Mouse (Mus musculus) liver, embryonic 14.5 days (tissue): ENCODE data around the gene Ptafr. TPM values are rescaled to one million over a fixed set of nuclear protein-coding genes. Genes with fewer than 3 reads are reported as not detected.
A peak's percentile ranks its signal among the peaks of the same experiment; 100 is the strongest.

Source experiments
- ATAC-seq: fragments of 200-750 bp; cut with Nextera tagmentation; 2 replicates; pipeline ENCODE4 v1.8.0; 2017; ENCODE audit warnings: moderate number of reproducible peaks, mild to moderate bottlenecking, moderate library complexity; ENCODE audit not compliant: insufficient read depth
- DNase-seq, 3 experiments: peaks; one replicate each; pipeline ENCODE4 v3.0.0-alpha.2; 2012 to 2013; ENCODE audit warnings: low read depth in 3 of 3, low spot score in 3 of 3
- H3K27ac ChIP-seq: fragments of 300-500 bp; sonication (generic); 2 replicates; pipeline ENCODE4 v1.5.1; 2014; ENCODE audit warnings: moderate library complexity, mild to moderate bottlenecking, control low read depth, inconsistent platforms
- H3K27me3 ChIP-seq: fragments of 300-500 bp; sonication (generic); 2 replicates; pipeline ENCODE4 v1.6.1; 2014; ENCODE audit warnings: mild to moderate bottlenecking, low read length, moderate library complexity; ENCODE audit not compliant: control insufficient read depth, insufficient read depth
- H3K36me3 ChIP-seq: fragments of 300-500 bp; sonication (generic); replicated peaks from 2 replicates; pipeline ENCODE4 v1.6.1; 2014; ENCODE audit warnings: low read depth; ENCODE audit not compliant: control insufficient read depth, insufficient read depth
- H3K4me1 ChIP-seq, 2 experiments: fragments of 200-500 bp in 1 of 2; fragments of 300-500 bp in 1 of 2; sonication (generic) in 1 of 2; replicated peaks; 2 replicates each; pipeline ENCODE4 v1.6.1; 2012 to 2014; ENCODE audit warnings: antibody characterized with exemption in 1 of 2, inconsistent platforms in 1 of 2, low read length in 1 of 2; ENCODE audit not compliant: control insufficient read depth in 2 of 2, insufficient read depth in 2 of 2
- H3K4me2 ChIP-seq: fragments of 300-500 bp; sonication (generic); 2 replicates; pipeline ENCODE4 v1.6.1; 2014; ENCODE audit warnings: low read depth, mild to moderate bottlenecking, control low read depth, moderate library complexity
- H3K4me3 ChIP-seq, 2 experiments: fragments of 200-500 bp in 1 of 2; fragments of 300-500 bp in 1 of 2; sonication (generic) in 1 of 2; 2 replicates each; pipeline ENCODE4 v1.5.1; 2012 to 2014; ENCODE audit warnings: low read depth in 2 of 2, low read length in 2 of 2, mild to moderate bottlenecking in 2 of 2, control low read depth in 1 of 2, inconsistent platforms in 1 of 2, moderate library complexity in 1 of 2; ENCODE audit not compliant: insufficient read depth in 1 of 2
- H3K9ac ChIP-seq: fragments of 300-500 bp; sonication (generic); replicated peaks from 2 replicates; pipeline ENCODE4 v1.6.1; 2014; ENCODE audit warnings: mild to moderate bottlenecking, control low read depth, moderate library complexity
- H3K9me3 ChIP-seq: fragments of 300-500 bp; sonication (generic); 2 replicates; pipeline ENCODE4 v1.6.1; 2016; ENCODE audit warnings: low read length, mixed read lengths; ENCODE audit not compliant: control insufficient read depth
- CTCF ChIP-seq: IDR thresholded peaks from 2 replicates; pipeline ENCODE4 v1.5.1; 2016; ENCODE audit warnings: antibody characterized with exemption, low read depth, control low read depth
- EP300 ChIP-seq: IDR thresholded peaks from 2 replicates; pipeline ENCODE4 v1.6.1; 2016; ENCODE audit warnings: antibody characterized with exemption, low read depth
- WGBS: fragments of 180-500 bp; shearing (Covaris S2); extraction: QIAGEN DNeasy Blood & Tissue Kit; methylation state at CpG from one replicate; pipeline ENCODE4 v1.1.7; 2014; ENCODE audit not compliant: insufficient replicate concordance; 5-methylcytosine and 5-hydroxymethylcytosine counted together
- polyA plus RNA-seq, 2 experiments: library from polyadenylated mRNA; depleted of rRNA in 1 of 2; stranded (reverse) in 1 of 2; unstranded in 1 of 2; fragments of >200 nt; fragmentation: Nextera tagmentation in 1 of 2; extraction: Ambion mirVana in 1 of 2; gene quantifications; 2 replicates each; pipeline versions ENCODE4 v1.2.1 to v1.2.3; 2012 to 2014

Gene Ptafr
- polyA plus RNA-seq, 2 experiments = 0.25 to 0.61 TPM

DNA sequence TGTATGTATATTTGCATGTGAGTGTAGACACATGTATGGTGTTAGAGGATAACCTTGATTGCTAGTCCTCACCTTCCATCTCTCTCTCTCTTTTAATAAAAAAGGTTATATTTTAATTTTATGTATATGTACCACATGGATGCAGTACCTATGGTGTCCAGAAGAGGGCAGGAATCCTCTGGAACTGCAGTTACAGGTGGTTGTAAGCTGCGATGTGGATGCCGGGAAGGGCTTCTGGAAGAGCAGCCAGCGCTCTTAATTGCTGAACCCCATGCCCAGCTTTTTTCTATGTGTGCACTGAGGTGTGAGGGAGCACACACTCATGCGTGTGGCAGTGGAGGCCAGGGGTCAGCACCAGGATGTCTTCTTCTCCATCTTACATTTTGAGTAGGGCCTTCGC lies 5.2 kb downstream of the Ptafr start:
- H3K27ac ChIP-seq = no peak overlapping the region
- no peak overlapping the region for H3K4me3 ChIP-seq
- H3K36me3 ChIP-seq = no peaks in the 10 kb centered on the region
- no peak overlapping the region for H3K4me2 ChIP-seq
- TF ChIP-seq EP300 (no peak), CTCF (peak; percentile 74)
- H3K4me1 ChIP-seq = peaks cover 0 to 8% of the 10 kb centered on the region in 2 experiments; a peak in 1 of 4 replicates
- ATAC-seq (no peak), DNase-seq (no peak)
- WGBS = 90% methylated on average over 5 of the region's 5 CpGs
- no peaks in the 10 kb centered on the region for H3K9me3 ChIP-seq
- no peaks in the 10 kb centered on the region for H3K27me3 ChIP-seq
- H3K9ac ChIP-seq = no peak overlapping the region

DNA sequence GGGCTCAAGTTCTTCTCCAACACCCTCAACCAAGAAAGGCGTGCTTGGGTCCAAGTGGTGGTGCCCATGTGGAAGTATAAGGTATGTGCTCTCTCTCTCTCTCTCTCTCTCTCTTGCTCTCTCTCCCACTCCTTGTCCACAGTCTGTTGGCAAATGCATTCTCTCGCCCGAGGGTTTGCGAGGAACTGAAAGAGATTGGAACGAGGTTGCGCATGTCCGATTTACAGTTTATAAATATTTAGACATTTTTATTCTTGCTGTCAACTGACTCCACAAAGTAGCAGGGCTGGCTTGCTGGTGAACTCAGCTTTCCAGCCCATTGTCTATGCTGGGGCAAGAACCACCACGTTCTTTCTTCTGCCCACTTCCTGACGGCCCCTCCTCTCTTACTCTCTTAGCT lies 7.3 kb downstream of the Ptafr start:
- H3K27me3 ChIP-seq = no peaks in the 10 kb centered on the region
- no peak overlapping the region for H3K4me3 ChIP-seq
- ATAC-seq = no peak
- H3K4me2 ChIP-seq = no peak overlapping the region
- no peaks in the 10 kb centered on the region for H3K36me3 ChIP-seq
- peaks cover 0 to 7% of the 10 kb centered on the region in 2 experiments; a peak in 1 of 4 replicates for H3K4me1 ChIP-seq
- no peaks in the 10 kb centered on the region for H3K9me3 ChIP-seq
- H3K9ac ChIP-seq = no peak overlapping the region
- WGBS = 73% methylated on average over 9 of the region's 9 CpGs
- H3K27ac ChIP-seq = no peak overlapping the region
- DNase-seq = no peak
- TF ChIP-seq CTCF = no peak
- TF ChIP-seq EP300 = no peak

DNA sequence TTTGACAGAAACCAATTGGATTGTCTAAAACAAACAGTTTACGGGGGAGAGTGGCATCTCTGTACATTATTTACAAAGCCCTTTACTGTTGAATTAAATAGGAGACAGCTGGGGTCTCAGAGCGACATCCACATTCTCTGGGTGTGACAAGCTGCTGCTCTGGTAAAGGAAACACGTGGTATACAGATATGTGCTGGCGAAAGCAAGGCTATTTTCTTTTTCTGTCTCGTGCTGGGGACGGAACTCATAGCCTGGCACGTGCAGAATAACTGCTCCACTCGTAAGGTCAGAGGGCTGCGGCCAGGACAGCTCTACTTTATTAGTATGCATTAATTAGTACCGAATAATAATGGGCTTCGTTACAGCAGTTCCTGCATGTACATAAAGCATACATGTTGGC lies 9.5 kb downstream of the Ptafr start:
- no peak for TF ChIP-seq EP300
- no peak for TF ChIP-seq CTCF
- Histone ChIP-seq H3K4me2 (no peak overlapping the region), H3K9ac (no peak overlapping the region), H3K4me3 (no peak overlapping the region), H3K27ac (no peak overlapping the region), H3K9me3 (no peaks in the 10 kb centered on the region), H3K4me1 (0 out of 4 replicates have a peak, but pooled peaks cover 0 to 4% of the 10 kb centered on the region in 2 experiments), H3K36me3 (no peaks in the 10 kb centered on the region), H3K27me3 (no peaks in the 10 kb centered on the region)
- ATAC-seq = peak; percentile 23; the same call in 1 of the 2 replicates
- DNase-seq = no peak
- 27% methylated on average over 11 of the region's 11 CpGs for WGBS

DNA sequence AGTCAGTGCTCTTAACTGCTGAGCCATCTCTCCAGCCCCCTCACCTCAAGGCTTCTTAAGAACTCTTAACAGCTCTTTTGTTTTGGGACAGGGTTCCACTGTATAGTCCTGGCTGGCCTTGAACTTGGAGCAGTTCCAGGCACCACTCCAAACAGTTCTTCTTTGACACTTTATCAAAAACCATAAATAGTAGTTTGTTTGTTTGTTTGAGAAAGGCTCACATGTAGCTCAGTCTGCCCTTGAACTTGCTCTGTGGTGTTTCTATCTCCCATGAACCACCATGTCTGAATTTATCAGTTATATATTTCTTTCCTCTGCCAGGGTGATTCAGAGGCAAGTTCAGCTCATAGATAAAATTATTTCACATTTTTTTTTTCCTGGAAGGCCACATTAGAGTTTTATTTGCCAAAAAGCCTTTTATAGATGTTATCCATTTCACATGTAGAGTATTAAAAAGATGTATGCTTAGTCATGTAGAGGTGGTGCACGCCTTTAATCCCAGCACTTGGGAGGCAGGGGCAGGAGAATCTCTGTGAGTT lies 11.0 kb downstream of the Ptafr start:
- Histone ChIP-seq H3K9me3 (no peaks in the 10 kb centered on the region), H3K36me3 (no peaks in the 10 kb centered on the region), H3K9ac (no peak overlapping the region), H3K27ac (no peak overlapping the region), H3K27me3 (no peaks in the 10 kb centered on the region), H3K4me3 (no peak overlapping the region), H3K4me2 (no peak overlapping the region), H3K4me1 (0 out of 4 replicates have a peak, but pooled peaks cover 0 to 4% of the 10 kb centered on the region in 2 experiments)
- WGBS = 56% methylated on average over 1 of the region's 1 CpGs
- DNase-seq (no peak), ATAC-seq (no peak)
- no peak for TF ChIP-seq CTCF
- no peak for TF ChIP-seq EP300

DNA sequence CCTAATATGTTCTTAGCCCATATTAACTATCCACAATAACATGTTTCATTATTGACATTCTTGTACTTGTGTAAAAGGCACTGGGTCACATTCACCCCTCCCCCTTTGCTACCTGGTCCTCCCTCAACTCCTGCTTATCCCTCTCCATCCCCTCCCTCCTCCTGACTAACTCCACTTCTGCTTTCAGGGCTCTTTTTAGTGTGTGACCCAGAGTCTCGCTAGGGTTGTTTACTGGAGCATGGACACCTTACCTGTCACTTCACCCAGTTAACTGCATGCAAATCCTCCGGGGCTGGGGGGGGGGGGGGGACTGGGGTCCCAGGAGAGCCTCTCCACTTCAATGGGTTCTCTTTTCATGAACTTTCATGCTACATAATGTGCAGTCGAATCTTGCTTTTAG lies 19.9 kb downstream of the Ptafr start:
- no peaks in the 10 kb centered on the region for H3K9me3 ChIP-seq
- no peak overlapping the region for H3K4me2 ChIP-seq
- H3K9ac ChIP-seq = no peak overlapping the region
- 47% methylated on average over 3 of the region's 3 CpGs for WGBS
- H3K4me1 ChIP-seq = no peaks in the 10 kb centered on the region
- no peak for DNase-seq
- TF ChIP-seq EP300 (no peak), CTCF (no peak)
- no peak for ATAC-seq
- no peaks in the 10 kb centered on the region for H3K27me3 ChIP-seq
- no peak overlapping the region for H3K4me3 ChIP-seq
- H3K36me3 ChIP-seq = no peaks in the 10 kb centered on the region
- H3K27ac ChIP-seq = no peak overlapping the region
